Mouse (Mus musculus) CH12.LX (cell line): ENCODE data around the gene Foxk2.

Source experiments
- CTCF ChIP-seq, 2 experiments: IDR thresholded peaks in 1 of 2; conservative IDR thresholded peaks in 1 of 2; 2 replicates each; pipeline ENCODE4 v1.5.1; 2011 to 2012; ENCODE audit warnings: low read depth in 2 of 2, low read length in 2 of 2, improper control_type of control experiment in 1 of 2, inconsistent platforms in 1 of 2, mild to moderate bottlenecking in 1 of 2, moderate library complexity in 1 of 2
- EP300 ChIP-seq: IDR thresholded peaks from 2 replicates; pipeline ENCODE4 v1.6.1; 2011; ENCODE audit warnings: low read length, improper control_type of control experiment
- HCFC1 ChIP-seq: IDR thresholded peaks from 2 replicates; pipeline ENCODE4 v1.6.1; 2012; ENCODE audit warnings: low read depth, mild to moderate bottlenecking, inconsistent platforms, low read length, improper control_type of control experiment
- MXI1 ChIP-seq: IDR thresholded peaks from 2 replicates; pipeline ENCODE4 v1.6.1; 2011; ENCODE audit warnings: mild to moderate bottlenecking, low read depth, low read length, improper control_type of control experiment
- POLR2A ChIP-seq: IDR thresholded peaks from 2 replicates; pipeline ENCODE4 v1.6.1; 2011; ENCODE audit warnings: low read depth, mild to moderate bottlenecking, improper control_type of control experiment, low read length
- POLR2AphosphoS2 ChIP-seq: IDR thresholded peaks from 2 replicates; pipeline ENCODE4 v1.6.1; 2011; ENCODE audit warnings: low read depth, low read length, improper control_type of control experiment
- RAD21 ChIP-seq: IDR thresholded peaks from 2 replicates; pipeline ENCODE4 v1.6.1; 2011; ENCODE audit warnings: low read depth, mild to moderate bottlenecking, low read length, improper control_type of control experiment, moderate library complexity
- TCF12 ChIP-seq: IDR thresholded peaks from 2 replicates; pipeline ENCODE4 v1.6.1; 2014; ENCODE audit warnings: low read depth, mild to moderate bottlenecking, inconsistent platforms, low read length, improper control_type of control experiment

DNA sequence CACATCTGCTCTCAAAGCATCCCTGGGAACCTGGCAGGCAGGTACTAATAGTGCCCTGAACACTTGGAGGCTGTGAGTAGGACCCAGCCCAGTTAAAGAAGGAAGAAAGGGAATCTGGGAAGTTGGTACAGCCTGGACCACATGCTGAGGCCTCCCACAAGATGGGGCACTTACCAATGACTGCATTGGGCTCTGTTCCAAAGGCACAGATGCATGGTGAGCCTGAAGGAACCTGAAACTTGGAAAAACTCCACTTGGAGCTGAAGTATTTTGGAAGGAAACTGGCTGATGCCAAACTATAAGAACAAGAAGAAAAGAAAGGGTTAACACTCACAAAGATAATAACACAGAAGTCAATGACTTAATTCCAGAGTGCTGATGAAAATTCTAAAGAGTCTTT is 68.8 kb downstream of the Foxk2 start:
- TF ChIP-seq POLR2A, result no peak
- TF ChIP-seq RAD21, result no peak
- TF ChIP-seq HCFC1, result no peak
- no peak for TF ChIP-seq MXI1
- no peak for TF ChIP-seq POLR2AphosphoS2
- TF ChIP-seq CTCF (conservative IDR thresholded peaks at IDR 0.05 in 1 of 2, IDR thresholded peaks at IDR 0.05 in 1 of 2; ENCODE audit: low read depth in 2 of 2, low read length in 2 of 2), result no peak
- TF ChIP-seq TCF12, result no peak
- TF ChIP-seq EP300, result no peak
